Mouse (Mus musculus) bone marrow macrophage, adult 2 months (primary cell): ENCODE results near the gene Itsn1.

ENCODE experiments used
- CTCF ChIP-seq: IDR thresholded peaks from 2 replicates; pipeline ENCODE4 v1.5.1; 2012; ENCODE audit warnings: low read depth, mild to moderate bottlenecking, low read length, moderate library complexity
- POLR2A ChIP-seq: IDR thresholded peaks from 2 replicates; pipeline ENCODE4 v1.6.1; 2012; ENCODE audit warnings: mild to moderate bottlenecking, low read depth, low read length, borderline replicate concordance

DNA sequence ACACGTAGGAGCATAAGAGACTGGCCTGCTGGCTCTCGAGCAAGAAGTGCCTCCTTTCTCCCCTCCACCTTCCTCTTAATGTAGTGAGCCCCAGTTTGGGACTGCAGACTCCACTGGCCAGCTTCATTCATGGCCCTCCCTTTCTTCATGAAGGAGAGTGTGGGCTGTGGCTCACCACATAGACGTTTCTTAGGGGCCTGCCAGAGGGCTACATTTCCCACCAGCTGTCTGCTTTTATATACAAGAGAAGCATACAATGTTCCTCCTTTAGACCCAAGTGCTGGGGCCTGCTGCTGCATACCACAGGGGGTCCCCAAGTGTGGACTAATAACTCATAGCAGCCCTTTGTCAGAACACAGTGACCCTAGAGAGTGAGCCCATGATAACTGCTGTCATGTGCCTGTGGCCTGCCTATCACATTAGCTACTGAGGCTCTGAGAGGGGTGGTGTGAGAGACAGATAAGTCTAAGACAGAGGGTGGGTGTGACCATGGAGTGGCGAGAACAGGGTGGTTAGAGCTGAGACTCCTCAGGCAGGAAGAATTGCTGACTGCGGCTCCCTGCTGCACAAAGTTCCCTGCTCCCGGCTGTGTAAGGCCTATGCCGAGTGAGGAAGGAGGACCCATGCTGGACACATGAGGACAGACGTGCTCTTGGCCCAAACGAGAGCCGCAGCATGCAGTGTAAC, 135.7 kb downstream of the Itsn1 start:
- TF ChIP-seq CTCF = no peak
- no peak for TF ChIP-seq POLR2A
